Mouse (Mus musculus) thymus, postnatal 25 days (tissue): ENCODE measurements around the gene Rap1gds1.

ENCODE experiments used
- DNase-seq: peaks from one replicate; pipeline ENCODE4 v3.0.0; 2022

Gene Rap1gds1

GRCm38 (mm10) chr3:138937241-138937640 lies 137.8 kb downstream of the Rap1gds1 start:
- DNase-seq, result no peak

- DNase-seq, result no peak
These were observed 138.2 kb downstream of the Rap1gds1 start for GRCm38 (mm10) chr3:138936780-138937179.

GRCm38 (mm10) chr3:138927437-138927836 lies 147.6 kb downstream of the Rap1gds1 start:
- no peak for DNase-seq

DNA sequence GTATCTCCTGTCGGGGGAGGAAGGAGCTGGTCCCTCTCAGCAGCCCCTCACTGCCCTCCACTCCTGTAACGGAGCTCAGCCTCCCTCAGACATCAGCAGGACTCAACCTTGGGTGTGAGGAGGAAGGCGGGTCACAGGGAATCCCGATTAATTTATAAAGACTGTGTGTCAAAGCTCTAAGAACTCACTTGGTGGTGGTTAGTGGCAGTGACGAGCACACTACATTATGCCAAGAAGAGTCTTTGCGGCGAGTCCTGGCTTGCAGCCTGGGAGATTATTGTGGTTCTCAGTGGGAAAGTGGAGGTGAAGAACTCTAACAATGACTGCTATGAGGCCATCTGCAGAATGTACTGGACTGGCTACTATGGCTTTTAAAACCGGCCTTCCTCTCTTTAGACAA lies 148.8 kb downstream of the Rap1gds1 start:
- no peak for DNase-seq

GRCm38 (mm10) chr3:138918241-138918640 lies 156.8 kb downstream of the Rap1gds1 start:
- DNase-seq, result no peak

DNA sequence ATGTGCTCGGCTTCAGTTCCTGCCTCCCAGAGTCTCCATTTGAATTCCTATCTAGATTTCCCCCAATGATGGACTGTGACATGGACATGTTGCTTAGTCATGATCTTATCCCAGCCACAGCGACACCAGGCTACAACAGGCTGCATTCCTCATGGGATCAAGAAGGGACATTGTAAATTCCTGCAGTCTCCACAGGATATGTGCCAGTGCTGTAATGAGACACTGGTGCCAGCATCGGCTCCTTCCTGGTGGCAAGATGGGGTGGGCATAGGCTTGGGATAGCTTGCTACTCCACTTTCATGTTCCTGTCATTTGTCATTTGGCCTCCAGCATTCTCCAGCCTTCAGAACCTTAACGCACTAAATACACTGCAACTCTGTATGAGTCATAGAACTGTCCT lies 158.0 kb downstream of the Rap1gds1 start:
- no peak for DNase-seq

DNA sequence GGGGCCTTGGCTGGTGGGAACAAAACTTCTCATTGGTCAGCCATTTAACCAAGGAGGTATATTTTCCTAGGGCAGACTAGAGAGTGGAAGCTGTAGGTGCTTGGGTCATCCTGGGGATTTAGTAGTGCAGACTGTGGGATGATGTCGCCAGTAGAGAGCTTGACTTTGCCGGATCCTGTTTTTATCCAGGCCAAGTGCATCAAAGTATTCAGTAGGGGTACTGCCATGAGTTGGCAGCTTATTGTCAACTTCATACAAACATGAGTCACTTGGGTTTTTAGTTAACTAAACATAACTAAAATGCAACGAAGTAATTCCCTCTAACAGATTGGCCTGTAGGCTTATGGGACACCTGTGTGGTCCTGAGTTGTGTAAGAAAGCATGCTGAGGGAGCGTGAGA lies 158.4 kb downstream of the Rap1gds1 start:
- DNase-seq, result no peak

DNA sequence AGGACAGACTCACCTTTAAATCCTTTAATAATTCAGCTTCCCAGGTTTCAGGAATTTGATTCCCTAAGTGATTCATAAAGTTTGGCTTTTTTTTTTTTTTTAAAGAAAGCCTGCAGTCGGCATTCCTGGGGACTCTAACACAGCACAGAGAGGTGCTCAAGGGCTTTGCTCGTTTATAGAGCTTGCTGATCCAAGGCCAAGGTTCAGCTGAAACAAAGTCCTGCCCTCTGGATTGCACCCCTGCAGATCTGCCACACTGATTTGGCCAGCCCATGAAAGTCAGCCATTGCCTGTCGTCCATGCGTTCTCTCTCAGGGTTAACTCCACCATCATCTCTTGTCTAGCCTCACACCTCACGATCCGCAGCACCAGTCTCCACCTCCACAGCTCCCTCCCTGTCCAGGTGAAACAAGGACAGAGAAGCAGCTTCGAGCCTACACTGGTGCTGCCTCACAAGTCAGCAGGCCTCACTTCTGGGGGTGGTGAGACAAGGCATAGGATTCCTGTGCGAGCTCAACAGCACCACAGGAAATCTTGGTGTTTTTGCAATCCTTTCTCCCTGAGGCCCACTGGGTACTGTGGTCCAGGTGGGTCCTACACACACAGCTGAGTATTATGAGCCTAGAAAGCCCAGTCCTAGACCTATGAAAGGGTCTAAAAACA lies 160.2 kb downstream of the Rap1gds1 start:
- DNase-seq, result no peak

- no peak for DNase-seq
These were observed 162.5 kb downstream of the Rap1gds1 start for GRCm38 (mm10) chr3:138912504-138912903.

DNA sequence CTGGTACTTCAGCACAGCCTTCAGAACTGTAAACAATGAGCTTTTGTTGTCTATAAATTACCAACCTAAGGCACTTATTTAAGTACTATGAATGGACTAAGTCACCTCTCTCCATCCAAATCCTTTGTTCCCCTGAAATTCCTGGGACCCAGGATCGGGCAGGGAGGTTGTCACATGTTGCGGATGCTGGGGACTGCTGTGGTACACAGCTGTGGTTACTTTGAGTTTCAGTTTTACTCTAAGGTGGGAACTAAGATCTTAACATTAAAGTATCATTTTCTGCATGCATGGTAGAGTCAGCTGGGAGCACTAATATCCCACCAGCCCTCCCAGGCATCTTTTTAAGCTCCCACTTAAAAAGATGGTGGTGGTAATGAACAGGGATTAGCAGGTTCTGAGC lies 165.7 kb downstream of the Rap1gds1 start:
- no peak for DNase-seq

GRCm38 (mm10) chr3:138906112-138906880 lies 168.7 kb downstream of the Rap1gds1 start:
- DNase-seq, result peak; percentile 50

GRCm38 (mm10) chr3:138905678-138906077 lies 169.3 kb downstream of the Rap1gds1 start:
- DNase-seq, result no peak

DNA sequence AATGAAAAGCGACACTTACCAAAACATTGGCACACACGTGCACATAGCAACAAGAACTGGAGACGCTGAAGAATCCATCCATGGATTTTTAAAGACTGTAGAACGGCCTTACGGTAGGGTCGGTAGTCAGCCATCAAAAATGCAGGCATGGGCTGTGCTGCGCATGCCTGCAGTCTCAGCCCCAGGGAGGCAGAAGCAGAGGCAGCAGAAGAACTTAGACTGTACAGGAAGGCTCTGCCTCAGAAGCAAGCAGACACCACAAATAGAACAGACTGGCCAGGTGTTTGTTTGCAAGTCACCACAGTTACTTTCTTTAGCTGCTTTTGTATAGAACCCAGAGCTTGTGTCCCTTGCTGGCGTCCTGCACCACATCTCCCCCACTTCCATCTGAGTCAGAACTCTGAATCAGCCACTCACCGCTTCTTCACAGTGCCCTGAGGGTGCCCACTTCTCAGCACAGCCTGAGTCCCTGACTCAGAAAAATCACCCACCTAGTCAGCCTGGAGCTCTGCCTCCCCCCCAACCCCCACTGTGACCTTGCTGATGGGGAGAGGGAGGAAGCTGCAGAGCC lies 174.3 kb downstream of the Rap1gds1 start:
- no peak for DNase-seq

- DNase-seq, result no peak
These were observed 176.9 kb downstream of the Rap1gds1 start for GRCm38 (mm10) chr3:138898055-138898454.

DNA sequence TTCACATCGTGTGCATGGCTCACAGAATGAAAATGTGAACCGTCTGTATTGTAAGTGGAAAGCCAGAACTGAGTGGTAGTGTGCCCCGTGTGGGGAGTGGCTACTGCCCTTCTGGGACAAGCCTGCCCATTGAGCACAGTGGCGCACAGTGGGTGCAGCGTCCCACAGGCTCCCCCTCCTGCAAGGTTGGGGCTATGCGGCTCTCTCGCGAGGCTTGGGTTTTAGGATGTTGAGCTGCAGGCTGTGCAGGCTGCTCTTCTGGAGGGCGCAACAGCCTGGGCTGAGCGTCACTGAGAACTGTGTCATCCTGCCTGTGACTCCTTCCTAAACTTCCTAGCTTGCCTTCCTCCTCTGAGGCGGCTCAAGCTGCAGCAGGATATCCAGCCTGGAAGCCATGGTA lies 177.5 kb downstream of the Rap1gds1 start:
- no peak for DNase-seq

- DNase-seq, result no peak
These were observed 181.5 kb downstream of the Rap1gds1 start for GRCm38 (mm10) chr3:138893520-138893919.

- DNase-seq, result no peak
These were observed 185.2 kb downstream of the Rap1gds1 start for GRCm38 (mm10) chr3:138889769-138890295.

DNA sequence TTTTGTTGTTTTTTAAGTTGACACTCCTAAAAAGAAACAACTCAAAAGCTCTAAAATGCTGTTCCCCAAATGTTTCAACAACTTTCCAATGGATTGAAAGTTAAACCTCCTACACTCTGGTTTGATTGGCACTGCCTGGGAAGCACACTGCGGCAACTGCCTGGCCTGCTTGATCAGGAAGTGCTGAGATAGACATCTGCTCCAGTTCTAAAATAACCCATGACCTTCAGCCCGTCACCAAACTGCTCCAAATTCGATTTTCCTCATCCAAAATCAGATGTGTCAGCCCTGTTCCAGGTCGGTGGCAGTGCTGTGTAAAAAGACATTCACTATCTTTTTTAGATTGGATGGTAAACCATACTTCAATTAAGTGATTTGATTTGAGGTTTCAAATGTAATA lies 185.8 kb downstream of the Rap1gds1 start:
- DNase-seq, result no peak

- no peak for DNase-seq
These were observed 188.9 kb downstream of the Rap1gds1 start for GRCm38 (mm10) chr3:138886121-138886520.

GRCm38 (mm10) chr3:138881725-138882347 lies 193.2 kb downstream of the Rap1gds1 start:
- no peak for DNase-seq

GRCm38 (mm10) chr3:138880999-138881724 lies 193.8 kb downstream of the Rap1gds1 start:
- DNase-seq, result no peak

- DNase-seq, result peak; percentile 21
These were observed 197.3 kb downstream of the Rap1gds1 start for GRCm38 (mm10) chr3:138877741-138878140.

DNA sequence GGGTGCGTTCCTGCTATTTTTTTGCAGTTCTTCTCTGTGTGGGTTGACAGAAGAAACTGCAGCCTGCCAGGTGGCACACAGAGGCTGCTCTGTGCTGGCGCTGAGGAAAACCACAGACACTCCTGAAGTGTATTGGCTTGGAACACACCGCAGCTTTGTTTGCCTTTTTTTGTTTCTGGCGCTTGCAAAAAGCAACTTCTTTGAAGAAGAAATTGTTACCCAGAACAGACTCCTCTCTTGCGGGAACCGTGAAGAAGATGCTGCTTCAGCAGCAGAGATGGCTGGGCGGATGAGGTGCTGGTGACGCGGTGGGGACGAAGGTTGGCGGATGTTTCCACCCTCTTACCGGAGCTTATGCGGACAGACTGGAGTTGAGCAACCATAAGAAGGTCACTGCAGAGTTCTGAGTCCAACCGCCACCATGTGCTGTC lies 198.1 kb downstream of the Rap1gds1 start:
- DNase-seq, result peak; percentile 83
